Mouse (Mus musculus) ES-Bruce4 (cell line): ENCODE measurements around the gene Fig4.

ENCODE experiments used
- CTCF ChIP-seq: IDR thresholded peaks from one replicate; pipeline ENCODE4 v1.8.1; 2011; ENCODE audit warnings: low read depth, low read length
- EP300 ChIP-seq: IDR thresholded peaks from 2 replicates; pipeline ENCODE4 v1.6.1; 2011; ENCODE audit warnings: low read depth, low read length; ENCODE audit not compliant: insufficient read depth
- POLR2A ChIP-seq: IDR thresholded peaks from one replicate; pipeline ENCODE4 v1.8.1; 2011; ENCODE audit warnings: low read length; ENCODE audit not compliant: insufficient read depth

DNA sequence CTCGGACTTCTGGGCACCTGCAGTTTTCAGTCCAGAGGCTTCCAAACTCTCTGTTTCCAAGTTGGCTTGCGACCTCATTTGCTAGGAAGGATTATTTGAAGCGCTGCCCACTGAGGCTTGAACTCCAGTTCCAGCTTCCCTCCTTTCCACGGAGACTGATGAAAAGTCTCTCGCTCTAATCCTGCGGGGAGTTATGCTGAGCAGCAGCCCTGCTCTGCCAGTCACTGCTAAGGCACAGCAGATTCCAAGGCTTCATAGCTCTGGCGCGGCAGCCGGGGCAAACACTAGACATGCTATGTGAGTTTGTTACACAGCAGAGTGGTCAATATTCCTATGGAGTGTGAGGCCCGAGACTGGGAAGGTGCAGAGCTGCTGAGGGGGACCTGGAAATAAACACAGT is 152.0 kb downstream of the Fig4 start:
- TF ChIP-seq POLR2A: no peak
- no peak for TF ChIP-seq CTCF
- TF ChIP-seq EP300: no peak
